Mouse (Mus musculus) hindbrain, embryonic 11.5 days (tissue): Measurements from ENCODE around the gene Lrp10. TPM values are rescaled to one million over a fixed set of nuclear protein-coding genes. Genes with fewer than 3 reads are reported as not detected.

Experiments
- ATAC-seq: fragments of 200-750 bp; cut with Nextera tagmentation; 2 replicates; pipeline ENCODE4 v1.8.0; 2017; ENCODE audit warnings: mild to moderate bottlenecking, moderate TSS enrichment, moderate library complexity; ENCODE audit not compliant: low FRiP score
- DNase-seq: peaks from one replicate; pipeline ENCODE4 v3.0.0-alpha.2; 2015; ENCODE audit warnings: low spot score
- H3K27ac ChIP-seq: fragments of 300-500 bp; sonication (generic); 2 replicates; pipeline ENCODE4 v1.5.1; 2014; ENCODE audit warnings: mild to moderate bottlenecking, low read depth, low read length
- H3K27me3 ChIP-seq: fragments of 300-500 bp; sonication (generic); 2 replicates; pipeline ENCODE4 v1.6.1; 2014; ENCODE audit warnings: mild to moderate bottlenecking, low read length, moderate library complexity, mixed read lengths; ENCODE audit not compliant: control insufficient read depth, insufficient read depth
- H3K36me3 ChIP-seq: fragments of 300-500 bp; sonication (generic); 2 replicates; pipeline ENCODE4 v1.6.1; 2014; ENCODE audit warnings: mild to moderate bottlenecking, low read length, moderate library complexity, mixed read lengths; ENCODE audit not compliant: control insufficient read depth, insufficient read depth
- H3K4me1 ChIP-seq: fragments of 300-500 bp; sonication (generic); replicated peaks from 2 replicates; pipeline ENCODE4 v1.6.1; 2014; ENCODE audit warnings: low read length, mixed read lengths; ENCODE audit not compliant: control insufficient read depth, insufficient read depth
- H3K4me2 ChIP-seq: fragments of 300-500 bp; sonication (generic); replicated peaks from 2 replicates; pipeline ENCODE4 v1.6.1; 2014; ENCODE audit warnings: mild to moderate bottlenecking, low read depth, low read length
- H3K4me3 ChIP-seq: fragments of 300-500 bp; sonication (generic); 2 replicates; pipeline ENCODE4 v1.5.1; 2014; ENCODE audit warnings: low read depth, low read length
- H3K9ac ChIP-seq: fragments of 300-500 bp; sonication (generic); 2 replicates; pipeline ENCODE4 v1.6.1; 2014; ENCODE audit warnings: low read depth, low read length
- H3K9me3 ChIP-seq: fragments of 300-500 bp; sonication (generic); 2 replicates; pipeline ENCODE4 v1.6.1; 2016; ENCODE audit warnings: low read length; ENCODE audit not compliant: control insufficient read depth
- WGBS: fragments of 180-500 bp; shearing (Covaris S2); extraction: QIAGEN DNeasy Blood & Tissue Kit; methylation state at CpG from one replicate; pipeline ENCODE4 v1.1.7; 2014; 5-methylcytosine and 5-hydroxymethylcytosine counted together
- polyA plus RNA-seq: library from polyadenylated mRNA; unstranded; fragments of >200 nt; fragmentation: Nextera tagmentation; extraction: Ambion mirVana; gene quantifications from 2 replicates; pipeline ENCODE4 v1.2.1, GENCODE M21; 2014

The Lrp10 gene
- 19.7 and 19.9 TPM in 2 replicates for polyA plus RNA-seq

DNA sequence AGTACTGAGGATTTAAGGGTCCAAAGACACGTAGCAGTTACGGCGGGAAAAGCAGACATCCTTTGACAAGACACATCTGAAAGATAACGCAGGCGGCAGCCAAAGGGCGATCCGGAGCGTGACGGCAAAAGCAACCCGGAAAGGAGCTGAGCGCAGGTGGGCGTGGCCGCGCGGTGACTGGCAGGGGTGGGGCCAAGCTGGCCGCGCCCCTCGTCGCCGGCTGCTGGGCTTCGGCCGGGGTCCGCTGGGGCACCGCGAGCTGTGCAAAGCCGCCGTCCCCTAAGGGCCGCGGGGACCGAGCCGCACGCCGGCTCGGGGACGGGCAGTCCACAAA lies at the start of gene Lrp10:
Gene Lrp10, plus strand, starts transcription at position 179 of the 334 bp plus-strand sequence.
- Histone ChIP-seq H3K36me3 (no peaks in the 10 kb centered on the region), H3K9ac (peak within 1 kb of the TSS; percentile 73), H3K9me3 (no peaks in the 10 kb centered on the region), H3K27me3 (no peaks in the 10 kb centered on the region), H3K27ac (peak within 1 kb of the TSS; percentile 65), H3K4me1 (no peaks in the 10 kb centered on the region), H3K4me3 (peak within 1 kb of the TSS; percentile 77), H3K4me2 (peak within 1 kb of the TSS; percentile 87)
- peak; percentile 90 for ATAC-seq
- DNase-seq = peak; percentile 93
- under 1% methylated on average over 27 of the region's 35 CpGs for WGBS

DNA sequence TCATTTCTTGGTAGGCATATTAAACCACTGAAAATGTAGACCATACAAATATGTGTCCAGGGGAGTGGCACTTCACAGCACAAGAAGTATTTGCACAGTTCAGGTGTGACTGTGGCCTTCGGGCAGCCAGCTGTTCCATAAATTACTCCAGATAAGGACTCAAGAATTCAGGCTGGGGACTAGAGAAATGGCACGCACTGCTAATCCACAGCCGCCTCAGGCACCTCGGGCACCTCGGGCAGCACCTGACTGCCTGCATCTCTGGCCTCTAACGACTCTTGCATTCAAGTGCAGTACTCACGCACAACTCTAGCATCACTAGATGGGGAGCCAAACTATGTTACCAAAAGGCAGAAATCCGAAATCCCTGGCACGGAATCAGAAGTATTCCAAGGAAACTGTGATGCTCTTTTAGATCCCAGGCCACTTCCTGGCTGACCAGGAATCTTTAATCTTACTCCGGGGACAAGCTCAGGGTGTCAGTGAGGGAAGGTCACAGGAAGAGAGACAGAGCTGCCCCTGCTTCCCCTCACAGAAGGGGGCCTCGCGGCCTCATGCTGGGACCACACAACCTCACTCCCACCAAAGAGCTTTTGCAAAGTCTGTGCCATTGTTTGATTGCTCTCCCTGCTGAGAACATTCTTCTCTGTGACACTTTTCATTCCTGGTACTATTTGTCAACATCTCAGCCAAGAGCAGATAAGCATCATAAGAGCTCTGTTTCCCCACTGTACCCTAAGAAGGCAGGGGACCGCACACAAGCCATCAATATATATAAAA lies 48.5 kb upstream of the Lrp10 start:
- H3K36me3 ChIP-seq = no peaks in the 10 kb centered on the region
- peaks cover 16% of the 10 kb centered on the region for H3K27me3 ChIP-seq
- H3K9ac ChIP-seq = no peak overlapping the region
- H3K4me1 ChIP-seq = no peaks in the 10 kb centered on the region
- no peak overlapping the region for H3K27ac ChIP-seq
- DNase-seq = peak; percentile 25
- 9% methylated on average over 13 of the region's 13 CpGs for WGBS
- no peak overlapping the region for H3K4me2 ChIP-seq
- H3K9me3 ChIP-seq = no peaks in the 10 kb centered on the region
- ATAC-seq = no peak
- H3K4me3 ChIP-seq = no peak overlapping the region

DNA sequence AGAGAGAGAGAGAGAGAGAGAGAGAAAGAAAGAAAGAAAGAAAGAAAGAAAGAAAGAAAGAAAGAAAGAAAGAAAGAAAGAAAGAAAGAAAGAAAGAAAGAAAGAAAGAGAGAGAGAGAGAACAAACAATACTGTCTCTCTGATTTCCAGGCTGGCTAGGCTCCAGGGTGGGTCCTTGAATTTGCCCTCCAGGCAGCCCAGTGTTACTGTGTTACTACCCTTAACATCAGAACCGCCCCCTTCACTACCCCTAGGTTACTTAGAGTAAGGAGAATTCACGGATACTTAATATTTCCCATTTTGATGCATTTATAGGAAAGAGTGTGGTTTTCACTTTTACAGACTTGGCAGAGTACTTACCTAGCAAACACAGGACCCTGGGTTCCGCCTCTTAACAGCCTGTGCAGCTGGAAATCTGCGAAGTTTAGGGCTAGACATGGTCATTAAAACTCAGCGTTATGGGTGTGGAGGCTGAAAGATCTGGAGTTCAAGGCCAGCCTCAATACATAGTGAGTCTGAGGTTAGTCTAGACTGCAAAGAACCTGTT lies 47.6 kb upstream of the Lrp10 start:
- peak; percentile 16 for DNase-seq
- Histone ChIP-seq H3K27me3 (peaks cover 16% of the 10 kb centered on the region), H3K4me1 (no peaks in the 10 kb centered on the region), H3K36me3 (no peaks in the 10 kb centered on the region), H3K27ac (no peak overlapping the region), H3K4me2 (no peak overlapping the region), H3K4me3 (no peak overlapping the region), H3K9me3 (no peaks in the 10 kb centered on the region), H3K9ac (no peak overlapping the region)
- WGBS = 27% methylated on average over 5 of the region's 5 CpGs
- no peak for ATAC-seq

DNA sequence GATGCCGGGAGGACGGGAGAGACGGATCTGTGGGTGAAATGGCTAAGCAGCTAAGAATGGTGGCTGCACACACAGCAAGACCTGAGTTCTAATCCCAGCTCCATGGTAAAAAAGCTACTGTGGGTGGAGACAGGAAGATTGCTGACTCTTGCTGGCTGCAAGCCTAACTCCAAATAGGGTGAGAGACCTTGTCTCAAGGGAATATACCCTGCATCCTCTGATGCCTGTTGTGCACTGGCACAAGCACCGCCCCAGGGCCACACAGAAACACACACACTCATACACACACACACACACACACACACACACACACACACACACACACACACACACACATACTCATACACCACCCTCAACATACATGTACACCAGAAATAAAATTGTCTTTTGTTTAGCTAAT lies 47.1 kb upstream of the Lrp10 start:
- DNase-seq = no peak
- Histone ChIP-seq H3K9me3 (no peaks in the 10 kb centered on the region), H3K27me3 (peaks cover 16% of the 10 kb centered on the region), H3K9ac (no peak overlapping the region), H3K27ac (no peak overlapping the region), H3K4me2 (no peak overlapping the region), H3K36me3 (no peaks in the 10 kb centered on the region), H3K4me3 (no peak overlapping the region), H3K4me1 (no peaks in the 10 kb centered on the region)
- WGBS = 58% methylated on average over 4 of the region's 4 CpGs
- ATAC-seq = no peak

DNA sequence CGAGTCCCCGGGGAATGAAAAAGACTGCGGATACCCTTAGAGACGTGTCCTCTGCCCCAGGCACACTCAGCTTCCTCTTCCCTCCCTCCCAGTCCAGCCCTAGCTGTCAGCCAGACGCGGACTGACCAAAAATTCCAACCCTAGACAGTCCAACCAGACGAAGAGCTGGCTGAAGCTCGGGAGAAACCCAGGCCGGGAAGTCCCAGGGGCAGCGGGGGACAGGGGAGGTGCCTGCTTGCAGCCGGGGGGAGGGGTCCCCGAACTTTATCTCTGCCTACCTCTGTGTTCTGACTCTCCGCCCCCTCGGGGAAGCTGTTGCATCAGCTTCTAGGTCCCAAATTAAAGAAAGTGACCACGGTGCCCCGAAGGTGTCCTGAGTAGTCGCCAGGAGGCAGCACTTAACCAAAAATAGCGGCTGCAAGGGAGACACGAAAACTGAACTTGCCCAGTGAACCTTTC lies 46.3 kb upstream of the Lrp10 start, which contains the start of gene Slc7a7:
Gene Slc7a7, minus strand, starts transcription at position 158 of the 459 bp plus-strand sequence.
- H3K9me3 ChIP-seq = no peaks in the 10 kb centered on the region
- no peaks in the 10 kb centered on the region for H3K4me1 ChIP-seq
- H3K27ac ChIP-seq = no peak within 1 kb of the TSS
- H3K27me3 ChIP-seq = peaks cover 16% of the 10 kb centered on the region
- H3K4me2 ChIP-seq = no peak within 1 kb of the TSS
- no peak within 1 kb of the TSS for H3K9ac ChIP-seq
- H3K36me3 ChIP-seq = no peaks in the 10 kb centered on the region
- H3K4me3 ChIP-seq = no peak within 1 kb of the TSS
- WGBS = 5% methylated on average over 19 of the region's 19 CpGs
- peak; percentile 30; the same call in 1 of the 2 replicates for ATAC-seq
- DNase-seq = peak; percentile 50

DNA sequence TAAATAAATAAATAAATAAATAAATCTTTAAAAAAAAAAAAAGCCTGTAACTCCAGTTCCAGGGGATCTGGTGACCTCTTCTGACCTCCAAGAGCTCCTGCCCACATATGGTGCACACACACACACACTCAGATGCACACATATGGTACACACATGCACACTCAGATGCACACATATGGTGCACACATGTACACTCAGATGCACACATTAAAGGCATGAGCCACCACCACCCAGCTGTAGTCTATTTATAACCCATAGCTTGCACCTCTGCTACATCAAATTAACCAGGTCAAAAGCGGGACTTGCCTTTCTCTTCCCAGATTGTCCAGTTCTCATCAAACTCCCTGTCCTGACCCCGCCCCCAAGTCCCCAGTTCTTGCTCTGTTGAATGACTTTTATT lies 42.9 kb upstream of the Lrp10 start:
- no peak for ATAC-seq
- WGBS = 89% methylated on average over 2 of the region's 2 CpGs
- Histone ChIP-seq H3K4me2 (no peak overlapping the region), H3K4me1 (no peaks in the 10 kb centered on the region), H3K4me3 (no peak overlapping the region), H3K27ac (no peak overlapping the region), H3K9me3 (no peaks in the 10 kb centered on the region), H3K27me3 (peaks cover 2% of the 10 kb centered on the region; the same call in 1 of the 2 replicates), H3K9ac (no peak overlapping the region), H3K36me3 (no peaks in the 10 kb centered on the region)
- DNase-seq = peak; percentile 19

DNA sequence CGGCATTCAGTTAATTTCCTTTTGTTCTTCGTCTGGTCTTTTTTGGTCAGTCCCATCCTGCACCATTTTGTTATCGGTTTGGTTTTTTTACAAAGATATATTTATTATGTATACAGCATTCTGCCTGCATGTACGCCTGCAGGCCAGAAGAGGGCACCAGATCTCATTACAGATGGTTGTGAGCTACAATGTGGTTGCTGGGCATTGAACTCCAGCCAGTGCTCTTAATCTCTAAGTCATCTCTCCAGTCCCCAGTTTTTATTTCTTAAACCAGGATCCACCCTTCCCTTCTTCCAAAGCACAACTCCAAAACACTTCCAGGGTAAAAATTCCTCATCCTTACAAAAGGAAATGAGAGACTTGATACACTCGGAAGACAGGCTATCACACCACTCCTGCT lies 40.5 kb upstream of the Lrp10 start:
- H3K27ac ChIP-seq = no peak overlapping the region
- no peaks in the 10 kb centered on the region for H3K9me3 ChIP-seq
- no peak for ATAC-seq
- H3K36me3 ChIP-seq = no peaks in the 10 kb centered on the region
- no peaks in the 10 kb centered on the region for H3K27me3 ChIP-seq
- no peak overlapping the region for H3K9ac ChIP-seq
- no peak overlapping the region for H3K4me2 ChIP-seq
- H3K4me3 ChIP-seq = no peak overlapping the region
- 60% methylated on average over 5 of the region's 5 CpGs for WGBS
- peak; percentile 54 for DNase-seq
- H3K4me1 ChIP-seq = no peaks in the 10 kb centered on the region

DNA sequence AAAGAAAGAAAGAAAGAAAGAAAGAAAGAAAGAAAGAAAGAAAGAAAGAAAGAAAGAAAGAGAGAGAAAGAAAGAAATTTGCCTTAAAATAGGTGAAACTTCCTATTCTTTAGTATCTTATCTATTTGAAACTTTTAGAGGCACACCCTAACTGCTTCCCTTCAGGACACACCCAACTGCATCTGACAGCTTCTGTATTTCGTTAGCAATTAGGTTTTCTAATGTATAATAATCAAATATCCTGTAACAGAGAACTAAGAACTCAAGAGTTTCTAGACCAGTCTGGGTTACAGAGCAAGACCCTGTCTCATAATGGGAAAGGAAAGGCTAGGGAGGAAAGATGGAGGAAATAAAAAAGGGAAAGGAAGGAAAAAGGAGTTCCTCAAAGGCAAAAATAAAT lies 39.3 kb upstream of the Lrp10 start:
- Histone ChIP-seq H3K9ac (no peak overlapping the region), H3K9me3 (no peaks in the 10 kb centered on the region), H3K27me3 (no peaks in the 10 kb centered on the region), H3K4me2 (no peak overlapping the region), H3K4me3 (no peak overlapping the region), H3K27ac (no peak overlapping the region), H3K4me1 (no peaks in the 10 kb centered on the region), H3K36me3 (no peaks in the 10 kb centered on the region)
- WGBS = 92% methylated on average over 1 of the region's 1 CpGs
- ATAC-seq = no peak
- no peak for DNase-seq

DNA sequence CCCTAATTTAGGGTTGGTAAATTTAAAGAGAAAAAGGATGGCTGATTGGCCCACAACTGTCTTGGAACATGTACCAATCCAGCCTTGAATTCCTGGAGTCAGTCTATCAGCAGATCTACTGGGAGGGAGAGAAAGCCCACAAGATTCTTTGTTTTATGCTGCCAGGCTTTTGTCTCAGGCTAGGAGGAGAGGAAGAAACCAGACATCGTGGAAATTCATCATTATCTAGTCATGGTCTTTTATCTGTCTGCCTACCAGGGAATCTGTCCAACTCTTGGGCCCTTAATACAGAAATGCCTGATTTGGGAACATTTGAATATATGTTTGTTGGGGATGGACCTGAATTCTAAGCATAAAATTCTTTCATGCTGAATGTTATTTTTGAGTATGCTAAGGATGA lies 38.4 kb upstream of the Lrp10 start:
- Histone ChIP-seq H3K27me3 (no peaks in the 10 kb centered on the region), H3K4me2 (no peak overlapping the region), H3K4me1 (peaks cover 2% of the 10 kb centered on the region; the same call in 1 of the 2 replicates), H3K27ac (no peak overlapping the region), H3K9ac (no peak overlapping the region), H3K4me3 (no peak overlapping the region), H3K36me3 (no peaks in the 10 kb centered on the region), H3K9me3 (no peaks in the 10 kb centered on the region)
- ATAC-seq (no peak), DNase-seq (no peak)
- 87% methylated on average over 1 of the region's 1 CpGs for WGBS
